Mouse (Mus musculus) liver, adult (tissue): ENCODE results near the gene Cnksr3.

Experiments used
- GATA4 ChIP-seq: IDR thresholded peaks from 2 replicates; pipeline ENCODE4 v1.6.1; 2014; ENCODE audit warnings: mild to moderate bottlenecking, low read length; ENCODE audit not compliant: insufficient replicate concordance

The Cnksr3 gene

DNA sequence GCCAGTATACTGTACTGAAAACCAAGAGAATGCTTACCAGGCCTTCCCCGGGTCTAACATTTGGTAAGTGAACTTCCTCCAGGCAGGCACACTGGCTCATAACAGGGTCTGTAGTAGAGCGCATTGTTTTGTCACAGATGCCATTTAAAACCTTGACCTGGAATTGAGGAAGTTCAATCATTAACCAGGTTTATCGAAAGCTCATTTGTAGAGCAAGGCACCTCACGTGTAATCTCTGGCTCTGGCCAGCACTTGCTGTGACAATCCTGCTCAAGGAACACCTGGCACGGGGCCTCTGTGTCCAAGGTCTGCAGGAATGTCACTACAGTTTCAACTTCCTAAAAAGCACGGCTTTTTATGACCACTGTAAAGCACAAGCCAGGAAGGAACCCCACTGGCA is 71.8 kb downstream of the Cnksr3 start:
- no peak for TF ChIP-seq GATA4

DNA sequence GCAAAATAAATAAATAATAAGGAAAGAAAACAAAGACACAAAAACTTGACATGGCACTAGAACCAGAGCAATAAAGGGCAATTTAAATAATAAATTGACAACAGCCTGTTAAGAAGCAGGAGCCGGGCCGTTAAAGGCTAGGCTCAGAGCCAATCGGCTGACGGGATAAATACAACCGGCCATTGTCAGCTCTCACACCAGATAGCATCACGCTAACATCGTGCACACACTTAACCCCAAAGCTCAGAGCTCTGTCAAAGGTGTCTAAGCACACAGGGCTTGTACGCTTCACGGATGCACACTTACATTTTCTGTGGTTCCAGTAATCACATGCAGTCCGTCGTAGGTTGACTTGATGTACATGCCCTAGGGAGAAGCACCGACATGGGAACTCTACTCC is 74.0 kb downstream of the Cnksr3 start:
- no peak for TF ChIP-seq GATA4

DNA sequence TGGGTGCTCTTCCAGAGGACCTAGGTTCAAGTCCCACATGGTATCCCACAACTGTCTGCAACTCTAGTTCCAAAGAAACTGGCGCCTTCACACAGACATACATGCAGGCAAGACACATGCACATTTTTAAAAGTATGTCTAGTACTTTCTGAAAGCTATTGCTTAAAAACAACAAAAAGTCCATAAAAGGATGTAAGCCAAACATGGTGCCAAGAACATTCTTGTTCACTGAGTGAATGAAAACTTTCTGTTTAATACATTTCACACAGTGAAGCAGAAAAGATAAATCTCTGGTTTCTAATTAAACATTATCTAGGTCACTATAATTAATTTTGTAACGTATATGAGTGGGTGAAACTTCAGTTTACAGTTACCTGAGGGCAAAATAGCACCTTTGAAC is 76.3 kb downstream of the Cnksr3 start:
- no peak for TF ChIP-seq GATA4

DNA sequence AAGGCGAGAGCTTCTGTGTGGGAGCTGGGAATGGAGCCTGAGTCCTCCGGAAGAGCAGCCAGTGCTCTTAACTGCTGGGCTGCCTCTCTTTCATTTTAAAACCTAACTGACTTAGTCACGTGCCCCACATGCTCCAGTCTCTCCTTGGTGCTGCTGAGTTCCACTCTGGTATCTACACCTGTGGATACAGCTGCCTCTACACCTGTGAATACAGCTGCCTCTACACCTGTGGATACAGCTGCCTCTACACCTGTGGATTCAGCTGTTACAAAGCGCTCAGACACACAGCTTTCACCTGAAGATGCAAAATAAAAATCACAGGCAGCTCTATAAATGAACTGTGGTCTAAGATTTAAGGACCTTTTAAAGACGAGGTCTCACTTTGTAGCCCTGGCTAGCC is 79.0 kb downstream of the Cnksr3 start:
- no peak for TF ChIP-seq GATA4

DNA sequence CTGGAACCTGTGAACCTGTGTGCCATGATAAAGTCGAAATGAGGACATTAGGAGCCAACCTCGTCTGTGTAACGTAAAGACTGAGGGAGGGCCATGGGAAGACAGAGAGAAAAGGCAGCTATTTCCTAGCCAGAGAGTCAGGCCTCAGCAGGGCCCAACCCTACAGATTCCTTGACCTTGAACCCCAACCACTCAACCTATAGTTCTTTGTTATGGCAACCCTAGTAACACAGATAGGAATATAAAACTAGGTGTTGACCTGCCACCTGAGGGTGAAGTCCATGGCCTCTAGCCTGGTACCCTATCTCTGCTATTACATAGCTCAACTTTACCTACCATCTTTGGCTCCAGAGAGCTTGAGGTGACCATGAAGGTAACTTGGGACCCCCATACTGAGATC is 80.6 kb downstream of the Cnksr3 start:
- TF ChIP-seq GATA4 = no peak

DNA sequence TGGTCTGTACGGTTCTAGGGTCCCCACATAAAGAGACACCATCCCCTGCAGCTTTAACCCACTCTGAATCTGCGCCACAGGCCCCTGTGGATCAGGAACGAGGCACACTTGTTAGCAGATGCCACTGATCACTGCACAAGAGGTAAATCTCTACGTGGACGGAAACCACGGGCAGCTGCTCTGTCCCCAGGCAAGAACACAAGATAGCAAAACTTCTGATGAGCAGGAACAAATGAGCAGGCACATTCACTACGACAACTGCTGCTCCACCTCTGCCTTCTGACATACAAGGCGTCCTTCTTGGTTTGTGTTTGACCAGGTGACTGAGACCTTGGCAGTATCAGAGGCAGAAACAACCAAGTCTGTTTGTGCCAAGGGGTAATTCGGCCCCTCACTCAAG is 84.2 kb downstream of the Cnksr3 start:
- TF ChIP-seq GATA4 = no peak

DNA sequence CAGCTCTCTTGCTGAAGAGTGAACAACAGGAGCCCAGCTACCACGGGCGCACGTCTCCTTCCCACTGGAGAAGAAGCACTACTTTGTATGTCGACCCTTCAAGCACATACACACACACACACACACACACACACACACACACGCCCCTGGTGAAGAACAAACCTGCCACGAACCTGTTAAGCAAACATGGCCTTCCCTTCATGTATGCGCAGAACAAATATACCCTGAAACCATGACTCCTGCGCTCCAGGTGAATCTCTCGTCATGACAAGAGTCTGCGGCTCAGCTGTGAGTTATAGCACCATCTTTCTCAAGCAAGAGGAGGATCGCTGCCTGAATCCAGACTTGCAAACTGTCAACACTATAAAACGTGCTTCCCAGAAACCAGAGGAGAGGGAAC is 85.2 kb downstream of the Cnksr3 start:
- TF ChIP-seq GATA4 = no peak

DNA sequence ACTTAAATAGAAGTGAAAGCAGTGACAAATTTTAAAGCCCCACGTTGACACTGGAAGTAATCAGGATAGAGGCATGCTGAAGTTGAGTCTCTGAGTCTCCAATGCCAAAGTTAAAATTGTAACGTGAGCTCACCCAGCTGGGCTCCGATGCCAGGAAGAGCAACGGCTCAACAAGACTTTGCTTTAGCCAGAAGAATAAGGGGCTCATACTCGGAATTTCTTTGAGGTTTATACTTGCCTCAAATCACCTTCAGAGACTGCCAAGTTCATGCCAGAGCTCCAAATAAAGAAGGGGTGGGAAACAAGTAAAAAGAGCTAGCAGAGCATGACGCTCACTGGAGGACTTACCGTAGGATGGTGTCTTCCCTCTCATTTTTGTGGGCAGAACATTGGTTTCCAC is 85.8 kb downstream of the Cnksr3 start:
- no peak for TF ChIP-seq GATA4

DNA sequence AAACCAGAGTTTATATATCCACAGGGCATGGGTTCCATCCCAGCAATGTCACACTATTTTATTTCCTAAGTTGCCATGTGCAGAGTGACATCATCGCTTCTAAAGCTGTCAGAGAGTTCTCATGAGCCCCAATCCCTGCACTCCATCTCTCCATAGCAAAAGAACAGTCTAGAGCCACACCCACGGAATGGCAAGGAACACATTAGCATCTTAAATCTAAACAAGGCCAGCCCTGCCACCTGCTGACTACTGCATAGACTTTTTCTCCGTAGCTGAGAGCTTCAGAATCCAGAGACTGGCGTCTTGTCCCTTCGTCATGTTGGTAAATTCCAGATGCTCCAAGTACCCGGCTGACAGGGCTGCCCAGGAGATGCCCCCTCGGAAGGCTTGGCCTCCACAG is 87.0 kb downstream of the Cnksr3 start:
- TF ChIP-seq GATA4 = no peak

DNA sequence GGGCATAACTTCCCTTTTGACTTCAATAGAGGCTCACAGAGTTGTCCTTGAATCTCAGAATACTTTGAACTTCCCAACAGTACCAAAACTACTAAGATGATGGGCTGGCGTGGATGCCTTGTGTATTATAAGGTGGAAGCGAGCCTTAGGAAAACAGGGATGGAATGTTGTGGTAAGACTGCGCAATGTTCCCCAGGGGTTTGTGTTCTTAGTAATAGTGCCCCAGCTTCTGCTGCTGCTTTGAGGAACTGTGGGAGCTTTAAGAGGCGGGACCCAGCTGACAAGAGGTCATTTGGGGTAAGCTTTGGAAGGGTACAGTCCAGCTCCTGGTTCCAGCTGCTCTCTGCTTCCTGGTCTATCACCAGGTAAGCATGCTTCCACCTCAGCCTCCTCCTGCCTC is 89.7 kb downstream of the Cnksr3 start:
- TF ChIP-seq GATA4 = no peak

DNA sequence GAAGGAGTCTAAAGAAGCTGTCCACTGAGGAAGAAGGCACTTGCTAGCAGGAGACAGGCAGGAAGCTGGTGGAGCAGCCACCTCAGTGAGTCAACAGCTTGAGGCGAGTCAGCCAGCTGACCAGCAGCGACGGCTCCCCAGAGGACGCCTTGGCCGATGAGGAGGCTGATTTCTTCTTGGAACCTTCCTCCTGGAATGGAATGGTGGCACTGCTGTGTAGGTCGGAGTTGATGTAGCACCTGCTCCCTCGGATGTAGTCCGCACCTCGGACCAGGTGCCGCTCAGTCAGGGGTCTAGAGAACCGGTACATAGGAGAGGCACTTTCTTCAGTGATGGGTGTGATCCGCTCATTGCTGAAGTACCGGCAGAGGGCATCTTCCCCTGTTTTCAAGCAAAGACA is 91.8 kb downstream of the Cnksr3 start:
- TF ChIP-seq GATA4 = no peak

DNA sequence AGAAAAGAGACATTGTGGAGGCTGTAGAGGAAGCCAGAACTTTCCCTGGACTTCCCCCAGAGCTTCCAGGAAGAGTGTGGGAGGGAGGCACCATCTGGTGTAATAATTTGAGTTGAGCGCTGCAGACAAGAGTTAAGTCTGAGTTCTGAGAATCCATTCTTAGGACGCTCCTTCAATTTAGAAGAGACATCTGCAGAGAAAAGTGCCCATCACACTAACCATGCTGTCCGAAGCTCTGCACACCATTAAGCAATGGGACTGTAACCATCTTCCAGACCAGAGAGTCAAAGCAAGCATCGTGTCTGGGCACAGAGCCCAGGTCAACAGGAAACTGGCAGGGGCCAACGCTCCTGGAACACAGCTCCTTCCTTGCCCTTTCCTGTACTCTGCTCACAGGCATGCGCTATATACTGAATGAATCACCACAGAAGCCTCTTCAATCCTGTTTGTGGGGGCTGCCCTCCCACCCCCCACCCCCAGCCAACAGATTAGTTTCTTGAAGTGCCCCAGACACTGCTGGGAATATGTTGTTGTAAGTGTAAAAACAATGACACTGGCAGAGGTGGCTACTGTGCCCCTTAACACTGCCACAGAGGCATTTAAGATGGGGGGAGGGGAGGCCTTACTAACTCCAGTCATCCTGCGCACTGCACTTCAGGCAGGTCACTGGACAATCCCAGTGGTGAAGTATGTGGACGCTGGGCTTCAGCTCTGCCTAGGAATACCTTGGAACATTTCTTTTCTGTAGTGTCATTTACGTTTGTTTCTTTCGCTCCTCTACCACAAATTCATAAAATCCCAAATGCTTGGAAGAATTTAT is 93.6 kb downstream of the Cnksr3 start:
- 0 out of 2 replicates have a peak, but pooled peaks have one; percentile 6 for TF ChIP-seq GATA4

DNA sequence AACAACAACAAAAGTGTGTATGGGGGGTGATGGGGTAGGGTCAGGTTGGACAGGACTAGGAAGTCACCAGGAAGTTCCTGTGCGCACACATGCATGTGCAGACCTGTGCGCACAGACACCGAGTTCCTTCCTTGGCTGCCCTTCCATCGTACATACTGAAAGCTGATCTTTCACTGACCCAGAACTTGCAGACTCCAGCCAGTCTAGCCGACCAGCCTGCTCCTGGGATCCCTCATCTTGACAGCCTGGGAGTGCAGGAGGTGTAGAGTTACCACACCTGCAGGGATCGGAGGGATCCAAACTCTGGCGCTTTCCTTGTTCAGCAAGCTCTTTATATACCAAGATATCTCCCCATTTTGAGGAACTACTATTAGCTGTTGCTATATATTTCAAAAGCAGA is 94.3 kb downstream of the Cnksr3 start:
- no peak for TF ChIP-seq GATA4

DNA sequence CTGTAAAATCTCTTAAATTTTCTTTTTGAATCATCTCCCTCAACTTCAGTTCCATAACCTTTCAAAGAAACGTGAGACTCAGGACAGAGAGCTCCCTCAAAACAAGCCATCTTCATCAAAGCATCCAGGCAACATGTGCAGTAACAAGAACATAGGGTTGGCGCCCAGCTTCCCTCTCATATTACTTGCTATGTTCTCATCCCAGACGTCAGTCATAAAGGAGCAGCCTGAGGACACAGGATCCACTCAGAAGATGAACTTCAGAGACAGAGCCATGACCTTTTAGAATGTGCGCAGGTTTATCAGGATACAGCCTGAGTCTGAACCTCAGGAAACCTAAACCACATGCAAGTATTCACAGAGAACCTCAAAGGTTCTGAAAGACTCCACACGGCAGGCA is 97.2 kb downstream of the Cnksr3 start:
- no peak for TF ChIP-seq GATA4

DNA sequence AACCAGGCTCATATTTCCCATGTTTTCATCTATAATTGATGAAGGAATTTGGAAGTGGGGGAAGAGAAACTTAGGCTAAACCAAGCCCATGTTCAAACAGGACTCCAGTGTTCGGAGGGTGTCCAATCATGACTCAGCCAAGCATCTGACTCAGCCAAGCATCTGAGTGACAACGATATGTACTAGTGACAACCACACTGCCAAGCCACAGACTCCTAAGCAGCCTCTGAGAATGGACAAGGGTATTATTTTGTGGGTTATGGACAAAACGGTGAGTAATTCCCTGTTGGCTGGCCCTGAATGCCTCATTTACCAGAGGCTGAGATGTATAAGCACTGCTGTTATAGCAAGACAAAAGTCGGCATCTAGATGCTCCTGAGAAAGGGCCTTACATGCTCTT is 98.3 kb downstream of the Cnksr3 start:
- TF ChIP-seq GATA4 = no peak

DNA sequence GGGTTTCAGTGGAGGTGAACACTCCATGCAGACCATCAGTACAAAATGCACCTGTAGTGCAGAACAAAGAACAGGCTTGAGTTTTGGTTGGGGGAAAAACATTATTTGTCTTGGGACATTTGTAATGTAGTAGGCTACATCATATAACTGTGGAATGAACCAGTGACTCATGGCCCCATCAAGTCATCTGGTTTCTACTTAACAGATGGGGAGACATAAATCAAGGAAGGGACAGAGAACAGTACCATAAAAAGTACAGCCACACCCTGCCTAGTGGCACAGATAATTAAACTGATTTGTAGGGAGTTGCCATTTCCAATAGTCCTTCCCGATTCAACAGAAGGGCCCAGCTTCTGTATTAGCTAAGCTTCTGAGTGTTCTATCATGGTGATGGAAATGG is 98.9 kb downstream of the Cnksr3 start:
- no peak for TF ChIP-seq GATA4

DNA sequence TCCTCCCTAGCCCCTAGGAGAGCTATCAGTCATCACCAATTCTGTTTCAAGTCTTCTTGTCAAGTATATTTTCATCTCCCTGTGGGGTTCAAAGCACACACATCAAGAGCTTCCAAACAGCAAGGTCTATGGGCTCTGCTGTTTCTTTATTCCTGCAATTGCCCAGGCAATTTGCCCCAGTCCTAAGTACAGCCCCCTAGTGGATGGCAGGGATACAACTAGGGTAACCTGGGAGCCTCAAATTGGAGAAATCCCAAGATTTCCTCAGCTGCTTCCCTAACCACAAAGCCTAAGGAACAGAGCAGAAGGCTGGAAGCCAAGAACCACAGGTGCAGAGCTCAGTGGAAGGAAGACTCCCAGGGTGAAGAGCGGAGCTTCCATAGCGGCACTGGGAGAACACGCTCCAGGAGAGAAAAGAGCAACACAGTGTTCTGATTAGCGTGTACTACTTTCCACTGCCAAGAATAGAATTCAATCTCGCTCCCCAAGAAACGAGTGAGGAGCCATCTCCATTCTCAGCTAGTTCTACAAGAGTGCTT is 100.5 kb downstream of the Cnksr3 start:
- no peak for TF ChIP-seq GATA4
